Mouse (Mus musculus) cerebellum, postnatal 25 days (tissue): Measurements from ENCODE around the gene Osbpl10.
"Not testable (repeated sequence)": the region's sequence is repeated elsewhere in the genome, so short reads cannot be mapped to it uniquely, and the experiment has no call there.

ENCODE experiments used
- DNase-seq, 2 experiments: peaks; one replicate each; pipeline ENCODE4 v3.0.0; 2021; ENCODE audit warnings: mixed read lengths in 2 of 2

The Osbpl10 gene

GRCm38 (mm10) chr9:114985741-114986140 lies 7.4 kb downstream of the Osbpl10 start:
- DNase-seq: no peak

GRCm38 (mm10) chr9:114986361-114986760 lies 8.0 kb downstream of the Osbpl10 start:
- DNase-seq: no peak

- no peak for DNase-seq
These were observed 9.7 kb downstream of the Osbpl10 start for GRCm38 (mm10) chr9:114988029-114988428.

- peak; percentile 18 to 51 for DNase-seq
These were observed 10.4 kb downstream of the Osbpl10 start for GRCm38 (mm10) chr9:114988610-114989327.

- no peak for DNase-seq
These were observed 12.1 kb downstream of the Osbpl10 start for GRCm38 (mm10) chr9:114990421-114990820.

- DNase-seq: no peak
These were observed 14.2 kb downstream of the Osbpl10 start for GRCm38 (mm10) chr9:114992528-114992927.

- no peak for DNase-seq
These were observed 16.9 kb downstream of the Osbpl10 start for GRCm38 (mm10) chr9:114995250-114995649.

GRCm38 (mm10) chr9:114995716-114996115 lies 17.3 kb downstream of the Osbpl10 start:
- DNase-seq: no peak

- no peak for DNase-seq
These were observed 18.1 kb downstream of the Osbpl10 start for GRCm38 (mm10) chr9:114996489-114996888.

- no peak for DNase-seq
These were observed 20.8 kb downstream of the Osbpl10 start for GRCm38 (mm10) chr9:114999010-114999770.

- DNase-seq: no peak
These were observed 21.4 kb downstream of the Osbpl10 start for GRCm38 (mm10) chr9:114999771-115000146.

GRCm38 (mm10) chr9:115005446-115005845 lies 27.1 kb downstream of the Osbpl10 start:
- no peak for DNase-seq

GRCm38 (mm10) chr9:115007776-115008175 lies 29.4 kb downstream of the Osbpl10 start:
- DNase-seq: no peak

GRCm38 (mm10) chr9:115008194-115008593 lies 29.8 kb downstream of the Osbpl10 start:
- no peak for DNase-seq

GRCm38 (mm10) chr9:115012367-115012766 lies 34.0 kb downstream of the Osbpl10 start:
- no peak for DNase-seq

GRCm38 (mm10) chr9:115020141-115020540 lies 41.8 kb downstream of the Osbpl10 start:
- no peak for DNase-seq

- no peak for DNase-seq
These were observed 43.0 kb downstream of the Osbpl10 start for GRCm38 (mm10) chr9:115021419-115021818.

GRCm38 (mm10) chr9:115023137-115023536 lies 44.8 kb downstream of the Osbpl10 start:
- DNase-seq: no peak

- peak; percentile 61 to 65 for DNase-seq
These were observed 45.5 kb downstream of the Osbpl10 start for GRCm38 (mm10) chr9:115023708-115024383.

- DNase-seq: no peak
These were observed 50.9 kb downstream of the Osbpl10 start for GRCm38 (mm10) chr9:115029307-115029706.

- no peak for DNase-seq
These were observed 52.2 kb downstream of the Osbpl10 start for GRCm38 (mm10) chr9:115030581-115030980.

- DNase-seq: not testable (repeated sequence)
These were observed 52.7 kb downstream of the Osbpl10 start for GRCm38 (mm10) chr9:115031046-115031445.

- no peak for DNase-seq
These were observed 54.4 kb downstream of the Osbpl10 start for GRCm38 (mm10) chr9:115032786-115033185.

- DNase-seq: no peak
These were observed 55.9 kb downstream of the Osbpl10 start for GRCm38 (mm10) chr9:115034271-115034670.
